Mouse (Mus musculus) CH12.LX (cell line): Measurements from ENCODE around the gene Ndufv3.

Experiments used
- CTCF ChIP-seq, 2 experiments: IDR thresholded peaks in 1 of 2; conservative IDR thresholded peaks in 1 of 2; 2 replicates each; pipeline ENCODE4 v1.5.1; 2011 to 2012; ENCODE audit warnings: low read depth in 2 of 2, low read length in 2 of 2, improper control_type of control experiment in 1 of 2, inconsistent platforms in 1 of 2, mild to moderate bottlenecking in 1 of 2, moderate library complexity in 1 of 2
- E2F4 ChIP-seq: IDR thresholded peaks from 2 replicates; pipeline ENCODE4 v1.6.1; 2011; ENCODE audit warnings: low read depth, low read length, improper control_type of control experiment; ENCODE audit not compliant: insufficient replicate concordance
- EP300 ChIP-seq: IDR thresholded peaks from 2 replicates; pipeline ENCODE4 v1.6.1; 2011; ENCODE audit warnings: low read length, improper control_type of control experiment
- JUND ChIP-seq: conservative IDR thresholded peaks from 2 replicates; pipeline ENCODE4 v1.6.1; 2011; ENCODE audit warnings: low read depth, low read length, improper control_type of control experiment
- MAZ ChIP-seq: IDR thresholded peaks from 2 replicates; pipeline ENCODE4 v1.6.1; 2012; ENCODE audit warnings: low read depth, mild to moderate bottlenecking, inconsistent platforms, low read length, improper control_type of control experiment, moderate library complexity
- MXI1 ChIP-seq: IDR thresholded peaks from 2 replicates; pipeline ENCODE4 v1.6.1; 2011; ENCODE audit warnings: mild to moderate bottlenecking, low read depth, low read length, improper control_type of control experiment
- NELFE ChIP-seq: IDR thresholded peaks from 2 replicates; pipeline ENCODE4 v1.6.1; 2011; ENCODE audit warnings: low read depth, low read length, improper control_type of control experiment
- PAX5 ChIP-seq: IDR thresholded peaks from 2 replicates; pipeline ENCODE4 v1.6.1; 2012; ENCODE audit warnings: low read length, inconsistent platforms, mixed read lengths
- POLR2A ChIP-seq: IDR thresholded peaks from 2 replicates; pipeline ENCODE4 v1.6.1; 2011; ENCODE audit warnings: low read depth, mild to moderate bottlenecking, improper control_type of control experiment, low read length
- SIN3A ChIP-seq: IDR thresholded peaks from 2 replicates; pipeline ENCODE4 v1.6.1; 2012; ENCODE audit warnings: low read length, improper control_type of control experiment, inconsistent platforms
- ZC3H11A ChIP-seq: IDR thresholded peaks from 2 replicates; pipeline ENCODE4 v1.6.1; 2012; ENCODE audit warnings: low read depth, mild to moderate bottlenecking, inconsistent platforms, low read length, improper control_type of control experiment

DNA sequence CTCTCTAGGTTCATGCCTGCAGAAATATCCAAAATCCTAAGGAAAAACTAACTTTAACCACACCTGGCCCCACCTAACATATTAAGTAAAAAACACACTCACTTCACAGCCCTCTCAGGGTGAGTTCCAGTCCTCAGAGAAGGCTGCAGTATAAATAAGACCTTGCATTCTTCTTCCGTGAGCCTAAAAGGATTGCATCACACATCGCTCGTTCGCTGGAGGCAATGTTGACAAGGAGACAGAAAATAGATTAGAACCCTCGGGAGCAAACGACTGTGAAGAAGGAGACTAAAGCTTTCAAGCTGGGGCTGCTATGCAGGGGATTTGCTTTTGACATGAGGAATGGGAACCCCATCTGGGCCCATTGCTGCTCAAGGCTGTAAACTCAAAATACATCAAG lies 23.7 kb downstream of the Ndufv3 start:
- no peak for TF ChIP-seq MAZ
- TF ChIP-seq SIN3A = no peak
- TF ChIP-seq ZC3H11A = no peak
- TF ChIP-seq NELFE = no peak
- no peak for TF ChIP-seq MXI1
- no peak for TF ChIP-seq PAX5
- no peak for TF ChIP-seq EP300
- no peak for TF ChIP-seq E2F4
- TF ChIP-seq JUND = no peak
- TF ChIP-seq CTCF (conservative IDR thresholded peaks at IDR 0.05 in 1 of 2, IDR thresholded peaks at IDR 0.05 in 1 of 2; ENCODE audit: low read depth in 2 of 2, low read length in 2 of 2) = no peak
- no peak for TF ChIP-seq POLR2A
